Mouse (Mus musculus) small intestine, adult 2 months (tissue): ENCODE data around the gene Plekhg3.

ENCODE experiments used
- CTCF ChIP-seq: fragments of 200-500 bp; IDR thresholded peaks from 2 replicates; pipeline ENCODE4 v1.5.1; 2012; ENCODE audit warnings: low read depth, mild to moderate bottlenecking, control low read depth, inconsistent platforms, low read length, moderate library complexity, mixed read lengths; ENCODE audit not compliant: insufficient replicate concordance, insufficient read length; ENCODE audit errors: extremely low read depth
- POLR2A ChIP-seq: fragments of 200-500 bp; IDR thresholded peaks from 2 replicates; pipeline ENCODE4 v1.6.1; 2012; ENCODE audit warnings: low read depth, mild to moderate bottlenecking, control low read depth, inconsistent platforms, low read length, moderate library complexity

- TF ChIP-seq CTCF: no peak
- TF ChIP-seq POLR2A: no peak
These were observed 45.8 kb upstream of the Plekhg3 start for GRCm38 (mm10) chr12:76484881-76485280.
